Mouse (Mus musculus) hindbrain, postnatal 0 days (tissue): ENCODE data around the gene Tex33. TPM values are rescaled to one million over a fixed set of nuclear protein-coding genes. Genes with fewer than 3 reads are reported as not detected.

Experiments used
- ATAC-seq: fragments of 200-750 bp; cut with Nextera tagmentation; 2 replicates; pipeline ENCODE4 v1.8.0; 2017; ENCODE audit warnings: mild to moderate bottlenecking, moderate TSS enrichment, moderate library complexity
- DNase-seq: peaks from one replicate; pipeline ENCODE4 v3.0.0-alpha.2; 2015; ENCODE audit warnings: low spot score
- H3K27ac ChIP-seq: fragments of 300-500 bp; sonication (generic); 2 replicates; pipeline ENCODE4 v1.5.1; 2014; ENCODE audit warnings: mild to moderate bottlenecking
- H3K27me3 ChIP-seq: fragments of 300-500 bp; sonication (generic); 2 replicates; pipeline ENCODE4 v1.6.1; 2014; ENCODE audit warnings: low read length, mixed read lengths; ENCODE audit not compliant: insufficient read depth
- H3K36me3 ChIP-seq: fragments of 300-500 bp; sonication (generic); 2 replicates; pipeline ENCODE4 v1.6.1; 2014; ENCODE audit warnings: low read length, mixed read lengths; ENCODE audit not compliant: insufficient read depth
- H3K4me1 ChIP-seq: fragments of 300-500 bp; sonication (generic); 2 replicates; pipeline ENCODE4 v1.6.1; 2014; ENCODE audit warnings: antibody characterized with exemption, low read length, mixed read lengths; ENCODE audit not compliant: insufficient read depth
- H3K4me2 ChIP-seq: fragments of 300-500 bp; sonication (generic); 2 replicates; pipeline ENCODE4 v1.6.1; 2014; ENCODE audit warnings: low read depth, mild to moderate bottlenecking, low read length, moderate library complexity, mixed read lengths
- H3K4me3 ChIP-seq: fragments of 300-500 bp; sonication (generic); 2 replicates; pipeline ENCODE4 v1.5.1; 2014; ENCODE audit warnings: low read length
- H3K9ac ChIP-seq: fragments of 300-500 bp; sonication (generic); replicated peaks from 2 replicates; pipeline ENCODE4 v1.6.1; 2014; ENCODE audit warnings: mild to moderate bottlenecking, low read length, moderate library complexity, mixed read lengths
- H3K9me3 ChIP-seq: fragments of 300-500 bp; sonication (generic); 2 replicates; pipeline ENCODE4 v1.6.1; 2016; ENCODE audit warnings: low read length, mixed read lengths
- CTCF ChIP-seq: IDR thresholded peaks from 2 replicates; pipeline ENCODE4 v1.5.1; 2016; ENCODE audit warnings: antibody characterized with exemption, control low read depth, low read depth
- WGBS: fragments of 180-500 bp; shearing (Covaris S2); extraction: QIAGEN DNeasy Blood & Tissue Kit; methylation state at CpG from one replicate; pipeline ENCODE4 v1.1.7; 2014; 5-methylcytosine and 5-hydroxymethylcytosine counted together
- polyA plus RNA-seq: library from polyadenylated mRNA; unstranded; fragments of >200 nt; fragmentation: Nextera tagmentation; extraction: Ambion mirVana; gene quantifications from 2 replicates; pipeline ENCODE4 v1.2.1, GENCODE M21; 2015
- total RNA-seq: library from RNA; depleted of rRNA; stranded (reverse); fragments of >200 nt; gene quantifications from 2 replicates; pipeline ENCODE4 v1.2.3, GENCODE M21; 2014

The Tex33 gene
- total and polyA plus RNA-seq, 2 experiments from 2014 or later: not detected

DNA sequence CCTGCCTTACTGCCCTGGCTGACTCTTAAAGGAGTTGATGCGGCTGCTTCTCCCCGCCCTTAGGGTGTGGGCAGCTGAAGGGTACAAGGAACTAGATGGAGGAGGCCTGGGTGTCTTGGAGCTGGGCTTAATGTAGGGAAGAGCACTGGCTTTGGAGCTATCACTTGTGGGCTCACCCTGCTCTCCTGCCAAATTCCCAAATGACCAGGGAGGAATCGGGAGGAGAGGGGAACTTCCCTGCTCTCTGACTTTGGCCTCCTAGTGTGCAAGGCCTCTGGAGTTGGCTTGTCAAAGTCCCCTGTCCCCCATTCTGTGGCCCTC, 33.4 kb upstream of the Tex33 start:
- peaks cover 22% of the 10 kb centered on the region for H3K36me3 ChIP-seq
- no peak for TF ChIP-seq CTCF
- ATAC-seq (no peak), DNase-seq (no peak)
- H3K27ac ChIP-seq: peak overlapping the region; percentile 77
- peak overlapping the region; percentile 86 for H3K4me2 ChIP-seq
- 0% methylated on average over 3 of the region's 3 CpGs for WGBS
- H3K27me3 ChIP-seq: no peaks in the 10 kb centered on the region
- H3K4me1 ChIP-seq: peaks cover 10% of the 10 kb centered on the region; the same call in 1 of the 2 replicates
- H3K9ac ChIP-seq: peak overlapping the region; percentile 82
- no peaks in the 10 kb centered on the region for H3K9me3 ChIP-seq
- peak overlapping the region; percentile 81 for H3K4me3 ChIP-seq

DNA sequence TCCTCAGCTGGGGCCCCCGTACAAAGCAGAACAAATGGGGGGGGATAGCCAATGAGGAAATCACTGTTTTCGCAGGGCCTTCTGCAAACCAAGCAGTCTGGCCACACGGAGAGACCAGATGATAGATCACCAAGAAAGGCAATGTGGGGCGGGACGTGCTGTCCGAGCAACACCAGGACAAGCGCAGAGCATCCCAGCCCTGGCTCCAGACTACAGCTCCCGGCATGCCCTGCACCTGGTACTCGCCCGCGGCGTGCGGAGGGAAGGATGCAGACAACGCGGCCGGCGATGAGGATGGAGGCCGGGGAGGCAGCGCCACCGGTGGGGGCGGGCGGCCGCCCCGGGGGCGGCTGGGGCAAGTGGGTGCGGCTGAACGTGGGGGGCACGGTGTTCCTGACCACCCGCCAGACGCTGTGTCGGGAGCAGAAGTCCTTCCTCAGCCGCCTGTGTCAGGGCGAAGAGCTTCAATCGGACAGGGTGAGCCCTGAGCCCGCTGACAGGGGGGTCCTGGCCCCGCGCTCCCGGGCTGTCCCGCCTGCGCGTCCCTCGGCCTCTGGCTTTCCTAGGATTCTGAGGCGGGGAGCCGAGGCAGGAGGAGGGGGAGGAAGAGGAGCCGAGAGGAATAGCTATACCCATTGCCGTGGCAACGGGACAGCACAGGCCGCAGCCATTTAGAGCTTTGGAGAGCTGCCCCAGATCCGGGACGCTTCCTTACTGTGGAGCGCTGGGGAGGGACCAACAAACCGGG, 32.9 kb upstream of the Tex33 start, which contains the start of gene Kctd17:
Gene Kctd17, plus strand, starts transcription at position 174 of the 748 bp plus-strand sequence.
- 2% methylated on average over 49 of the region's 52 CpGs for WGBS
- peak; percentile 90 for ATAC-seq
- peaks cover 17% of the 10 kb centered on the region for H3K36me3 ChIP-seq
- peak within 1 kb of the TSS; percentile 77 for H3K27ac ChIP-seq
- H3K9me3 ChIP-seq: no peaks in the 10 kb centered on the region
- TF ChIP-seq CTCF: no peak
- H3K9ac ChIP-seq: peak within 1 kb of the TSS; percentile 82
- H3K4me1 ChIP-seq: peaks cover 10% of the 10 kb centered on the region; the same call in 1 of the 2 replicates
- no peaks in the 10 kb centered on the region for H3K27me3 ChIP-seq
- peak within 1 kb of the TSS; percentile 86 for H3K4me2 ChIP-seq
- H3K4me3 ChIP-seq: peak within 1 kb of the TSS; percentile 81
- DNase-seq: peak; percentile 88

DNA sequence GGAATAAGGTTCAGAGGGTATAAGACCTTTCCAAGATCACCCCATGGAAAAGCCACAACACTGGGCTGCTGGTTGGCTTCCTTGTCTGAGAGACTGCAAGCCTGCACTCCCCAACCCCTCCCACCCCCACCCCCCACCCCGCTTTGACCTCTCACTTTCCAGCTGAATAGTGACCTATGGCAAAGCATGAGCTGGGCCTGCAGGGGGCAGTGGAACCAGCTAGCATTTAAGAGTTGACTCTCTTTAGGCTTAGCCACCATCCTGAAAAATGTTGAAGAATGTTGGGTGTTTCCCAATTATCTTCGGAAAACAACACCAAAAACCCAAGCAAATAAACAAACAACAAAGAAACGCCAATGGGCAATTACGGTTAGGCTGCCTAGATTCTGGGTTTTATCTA, 29.5 kb upstream of the Tex33 start:
- Histone ChIP-seq H3K4me2 (no peak overlapping the region), H3K4me1 (0 out of 2 replicates have a peak, but pooled peaks cover 7% of the 10 kb centered on the region), H3K36me3 (no peaks in the 10 kb centered on the region), H3K9ac (no peak overlapping the region), H3K9me3 (no peaks in the 10 kb centered on the region), H3K4me3 (no peak overlapping the region), H3K27ac (no peak overlapping the region), H3K27me3 (no peaks in the 10 kb centered on the region)
- DNase-seq (no peak), ATAC-seq (no peak)
- 65% methylated on average over 4 of the region's 4 CpGs for WGBS
- no peak for TF ChIP-seq CTCF

DNA sequence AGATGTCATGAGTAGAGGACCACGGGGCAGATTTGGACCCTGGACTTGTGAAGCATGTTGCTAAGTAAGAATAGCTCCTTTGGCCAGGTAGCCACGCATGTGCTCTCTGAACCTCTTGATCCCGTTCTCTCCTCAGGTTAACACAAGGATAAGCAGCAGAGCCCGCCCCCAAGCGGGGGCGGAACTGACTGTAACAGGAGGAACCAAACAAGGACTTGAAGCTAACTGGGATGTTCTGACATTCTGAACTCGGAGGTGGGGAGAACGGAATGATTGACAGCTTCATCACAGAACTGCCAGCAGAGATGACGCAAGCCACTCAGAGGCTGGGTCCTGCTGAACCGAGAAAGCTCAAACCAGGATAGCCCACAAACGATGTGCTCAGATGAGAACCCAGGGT, 28.8 kb upstream of the Tex33 start:
- no peak overlapping the region for H3K9ac ChIP-seq
- DNase-seq (no peak), ATAC-seq (no peak)
- H3K36me3 ChIP-seq: no peaks in the 10 kb centered on the region
- no peak overlapping the region for H3K4me2 ChIP-seq
- WGBS: 27% methylated on average over 11 of the region's 11 CpGs
- H3K4me1 ChIP-seq: 0 out of 2 replicates have a peak, but pooled peaks cover 7% of the 10 kb centered on the region
- no peak overlapping the region for H3K27ac ChIP-seq
- H3K9me3 ChIP-seq: no peaks in the 10 kb centered on the region
- H3K27me3 ChIP-seq: no peaks in the 10 kb centered on the region
- TF ChIP-seq CTCF: no peak
- no peak overlapping the region for H3K4me3 ChIP-seq

- 19% methylated on average over 15 of the region's 16 CpGs for WGBS
- Histone ChIP-seq H3K9me3 (no peaks in the 10 kb centered on the region), H3K4me3 (no peak overlapping the region), H3K4me1 (0 out of 2 replicates have a peak, but pooled peaks cover 3% of the 10 kb centered on the region), H3K27ac (no peak overlapping the region), H3K9ac (no peak overlapping the region), H3K36me3 (no peaks in the 10 kb centered on the region), H3K27me3 (no peaks in the 10 kb centered on the region), H3K4me2 (peak overlapping the region; percentile 28; the same call in 1 of the 2 replicates)
- peak; percentile 82 for ATAC-seq
- TF ChIP-seq CTCF: peak; percentile 95
- DNase-seq: peak; percentile 92
These were observed 26.6 kb upstream of the Tex33 start for GRCm38 (mm10) chr15:78422046-78422956.

DNA sequence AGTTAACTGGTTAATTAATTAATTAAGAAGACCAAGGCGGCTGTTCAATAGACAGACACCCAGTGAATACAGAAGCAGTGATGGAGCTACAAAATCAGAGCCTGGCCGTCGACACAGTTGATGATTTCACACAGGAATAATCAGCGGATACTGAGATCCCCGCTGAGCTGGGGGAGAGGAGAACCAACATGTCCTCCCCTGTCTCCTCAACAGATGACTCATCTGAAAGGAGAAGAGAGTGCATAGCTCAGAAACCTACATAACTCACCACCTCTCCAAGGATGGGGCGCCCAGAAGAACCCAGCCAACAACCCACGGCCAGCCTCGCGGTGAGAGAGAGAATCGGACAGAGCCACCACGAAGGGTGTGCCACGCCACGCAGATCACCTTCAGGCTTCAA, 24.7 kb upstream of the Tex33 start:
- no peak overlapping the region for H3K4me3 ChIP-seq
- H3K9me3 ChIP-seq: no peaks in the 10 kb centered on the region
- no peak overlapping the region for H3K27ac ChIP-seq
- WGBS: 83% methylated on average over 13 of the region's 13 CpGs
- H3K4me2 ChIP-seq: no peak overlapping the region
- no peaks in the 10 kb centered on the region for H3K36me3 ChIP-seq
- DNase-seq (no peak), ATAC-seq (no peak)
- H3K27me3 ChIP-seq: no peaks in the 10 kb centered on the region
- H3K4me1 ChIP-seq: 0 out of 2 replicates have a peak, but pooled peaks cover 3% of the 10 kb centered on the region
- H3K9ac ChIP-seq: no peak overlapping the region
- TF ChIP-seq CTCF: no peak
